Comparison of ENCODE assay signal across 31 mouse cellular contexts in genomic region chr12:118415956-118416355, GRCm38 (mm10).
"Had no signal": no experiment of that assay in that cellular context is flagged by ENCODE, and none has a peak within 500 bp of the region (broad histone marks: within the 10 kb centered on the region; RNA-seq: fewer than 3 reads in every experiment).

No protein-coding gene starts in this region.

- H3K9ac ChIP-seq: limb, embryonic 12.5 days; limb, embryonic 13.5 days; limb, embryonic 15.5 days; liver, embryonic 12.5 days; liver, embryonic 13.5 days; liver, embryonic 14.5 days; liver, embryonic 15.5 days; lung, embryonic 14.5 days; lung, embryonic 15.5 days; midbrain, embryonic 12.5 days; midbrain, embryonic 13.5 days; midbrain, embryonic 15.5 days had no signal

- DNase-seq: left cerebral cortex, postnatal 4 days; liver; liver, embryonic 13.5 days; lung, adult 18-20 months; lung, adult 2 months; lung, embryonic 14.5 days; lung, postnatal 10 days; lung, postnatal 14 days; lung, postnatal 36 days; lung, postnatal 4 days; midbrain, embryonic 14.5 days had no signal

- H3K9me3 ChIP-seq: limb, embryonic 10.5 days; limb, embryonic 12.5 days; limb, embryonic 13.5 days; limb, embryonic 15.5 days; liver, embryonic 12.5 days; liver, embryonic 13.5 days; liver, embryonic 15.5 days; lung, embryonic 15.5 days; midbrain, embryonic 12.5 days; midbrain, embryonic 15.5 days had no signal

- H3K27me3 ChIP-seq: limb, embryonic 12.5 days; limb, embryonic 13.5 days; limb, embryonic 15.5 days; liver, embryonic 12.5 days; liver, embryonic 13.5 days; liver, embryonic 15.5 days; lung, embryonic 15.5 days; midbrain, embryonic 12.5 days; midbrain, embryonic 13.5 days; midbrain, embryonic 15.5 days had no signal

- H3K4me1 ChIP-seq: limb, embryonic 10.5 days; limb, embryonic 12.5 days; limb, embryonic 15.5 days; liver, embryonic 12.5 days; liver, embryonic 13.5 days; liver, embryonic 15.5 days; lung, embryonic 15.5 days; megakaryocyte, embryonic 14.5 days; midbrain, embryonic 10.5 days; midbrain, embryonic 12.5 days; midbrain, embryonic 13.5 days; midbrain, embryonic 15.5 days had no signal

- H3K4me2 ChIP-seq: limb, embryonic 12.5 days; limb, embryonic 13.5 days; limb, embryonic 15.5 days; liver, embryonic 11.5 days; liver, embryonic 12.5 days; liver, embryonic 13.5 days; liver, embryonic 15.5 days; lung, embryonic 14.5 days; lung, embryonic 15.5 days; midbrain, embryonic 11.5 days; midbrain, embryonic 12.5 days; midbrain, embryonic 13.5 days; midbrain, embryonic 15.5 days had no signal

- H3K4me3 ChIP-seq: left cerebral cortex, adult 2 months; limb, embryonic 10.5 days; limb, embryonic 12.5 days; limb, embryonic 13.5 days; limb, embryonic 15.5 days; liver, embryonic 12.5 days; liver, embryonic 13.5 days; liver, embryonic 15.5 days; lung, embryonic 15.5 days; megakaryocyte, embryonic 14.5 days; midbrain, embryonic 10.5 days; midbrain, embryonic 12.5 days; midbrain, embryonic 13.5 days; midbrain, embryonic 15.5 days; myocyte had no signal

- H3K27ac ChIP-seq: left cerebral cortex, adult 2 months; limb, embryonic 10.5 days; limb, embryonic 12.5 days; limb, embryonic 13.5 days; limb, embryonic 15.5 days; liver, embryonic 12.5 days; liver, embryonic 13.5 days; liver, embryonic 14.5 days; liver, embryonic 15.5 days; lung, embryonic 15.5 days; macrophage; midbrain, embryonic 10.5 days; midbrain, embryonic 12.5 days; midbrain, embryonic 13.5 days; midbrain, embryonic 15.5 days had no signal

- H3K36me3 ChIP-seq: limb, embryonic 10.5 days; limb, embryonic 12.5 days; limb, embryonic 13.5 days; limb, embryonic 15.5 days; liver, embryonic 12.5 days; liver, embryonic 13.5 days; liver, embryonic 15.5 days; lung, embryonic 15.5 days; midbrain, embryonic 10.5 days; midbrain, embryonic 12.5 days; midbrain, embryonic 13.5 days; midbrain, embryonic 15.5 days had no signal

- ATAC-seq: liver, embryonic 12.5 days; lung, postnatal 0 days; midbrain, embryonic 13.5 days; midbrain, embryonic 15.5 days; midbrain, embryonic 16.5 days had no signal
